Mouse (Mus musculus): ENCODE measurements around the gene Arfip2. TPM values are rescaled to one million over a fixed set of nuclear protein-coding genes. Genes with fewer than 3 reads are reported as not detected.

The Arfip2 gene
- polyA plus RNA-seq, 1 experiment from 2014 or later, result 96.9 TPM

DNA sequence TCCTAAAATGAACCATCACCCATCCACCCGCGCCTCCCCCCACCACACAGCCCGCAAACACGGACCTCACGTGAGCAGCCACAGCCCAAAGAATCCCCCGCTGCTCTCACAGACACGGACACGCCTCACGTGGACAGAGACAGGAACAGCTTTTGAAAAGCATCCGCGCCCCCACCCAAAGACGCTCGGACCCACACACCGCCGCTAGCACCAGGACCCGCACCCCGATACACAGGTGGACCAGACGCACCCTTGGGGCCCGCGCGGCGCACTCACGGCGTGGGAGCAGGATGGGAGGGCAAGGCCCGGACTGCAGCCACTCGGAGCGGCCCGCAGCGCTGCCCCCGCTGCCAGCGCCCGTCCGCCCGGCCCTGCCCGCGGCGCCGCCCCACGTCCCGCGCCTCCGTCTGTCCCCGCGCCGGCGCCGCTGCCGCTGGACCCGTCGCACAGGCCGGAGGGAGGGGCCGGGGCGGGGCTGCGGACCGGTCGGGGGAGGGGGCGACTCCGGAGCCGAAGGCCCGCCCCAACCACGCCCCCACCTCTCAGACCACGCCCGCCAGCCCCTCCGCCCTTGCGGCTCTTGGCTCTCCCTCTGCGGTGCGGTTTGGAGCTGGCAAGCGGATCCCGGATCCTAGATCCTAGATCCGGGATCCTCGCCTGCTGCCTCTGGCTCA is 7.0 kb downstream of the Arfip2 start, which contains the start of gene Trim3:
Gene Trim3, minus strand, starts transcription at position 445 of the 674 bp plus-strand sequence.
- WGBS, result 1% methylated on average over 69 of the region's 71 CpGs
- peaks cover 7% of the 10 kb centered on the region; the same call in 1 of the 2 replicates for H3K36me3 ChIP-seq (replicated peaks)
- peak within 1 kb of the TSS; percentile 82 for H3K4me2 ChIP-seq
- H3K9ac ChIP-seq, result peak within 1 kb of the TSS; percentile 96
- peak within 1 kb of the TSS; percentile 88 for H3K4me3 ChIP-seq
- no peaks in the 10 kb centered on the region for H3K27me3 ChIP-seq (replicated peaks)
- H3K27ac ChIP-seq, result peak within 1 kb of the TSS; percentile 89
- H3K4me1 ChIP-seq, result peaks cover 48% of the 10 kb centered on the region
- ATAC-seq (replicated peaks), result peak; percentile 90
- no peaks in the 10 kb centered on the region for H3K9me3 ChIP-seq

GRCm38 (mm10) chr7:105632551-105632972 is 7.7 kb downstream of the Arfip2 start:
- ATAC-seq (replicated peaks), result peak; percentile 31
- Histone ChIP-seq H3K4me1 (peaks cover 48% of the 10 kb centered on the region), H3K4me3 (peak overlapping the region; percentile 88), H3K27ac (peak overlapping the region; percentile 89), H3K27me3 (replicated peaks) (no peaks in the 10 kb centered on the region), H3K9me3 (no peaks in the 10 kb centered on the region), H3K4me2 (peak overlapping the region; percentile 82), H3K36me3 (replicated peaks) (peaks cover 7% of the 10 kb centered on the region; the same call in 1 of the 2 replicates), H3K9ac (peak overlapping the region; percentile 96)
- 11% methylated on average over 4 of the region's 4 CpGs for WGBS

DNA sequence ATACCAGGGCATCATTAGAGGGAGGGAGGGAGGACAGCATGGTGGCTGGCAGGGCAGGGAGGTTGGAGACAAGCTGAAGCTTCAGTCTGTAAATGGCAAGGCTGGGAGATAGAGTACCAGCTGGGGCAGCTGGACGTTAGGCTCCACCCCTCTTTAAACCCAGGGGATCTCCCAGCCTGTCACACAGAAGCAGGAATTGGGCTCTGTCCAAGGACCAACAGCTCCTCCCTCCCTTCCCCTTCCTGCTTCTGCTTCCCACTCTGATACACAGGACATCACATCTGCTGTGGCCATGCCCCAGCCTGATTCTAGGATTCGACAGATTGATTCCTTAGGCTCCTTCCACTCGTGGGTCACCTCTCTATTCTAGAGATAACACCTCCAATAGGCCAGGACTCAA is 11.6 kb downstream of the Arfip2 start:
- H3K27ac ChIP-seq, result no peak overlapping the region
- 15% methylated on average over 3 of the region's 3 CpGs for WGBS
- no peaks in the 10 kb centered on the region for H3K9me3 ChIP-seq
- H3K36me3 ChIP-seq (replicated peaks), result peaks cover 10% of the 10 kb centered on the region
- no peaks in the 10 kb centered on the region for H3K27me3 ChIP-seq (replicated peaks)
- no peak overlapping the region for H3K4me2 ChIP-seq
- H3K4me1 ChIP-seq, result peaks cover 39% of the 10 kb centered on the region
- no peak overlapping the region for H3K9ac ChIP-seq
- no peak overlapping the region for H3K4me3 ChIP-seq
- no peak for ATAC-seq (replicated peaks)

DNA sequence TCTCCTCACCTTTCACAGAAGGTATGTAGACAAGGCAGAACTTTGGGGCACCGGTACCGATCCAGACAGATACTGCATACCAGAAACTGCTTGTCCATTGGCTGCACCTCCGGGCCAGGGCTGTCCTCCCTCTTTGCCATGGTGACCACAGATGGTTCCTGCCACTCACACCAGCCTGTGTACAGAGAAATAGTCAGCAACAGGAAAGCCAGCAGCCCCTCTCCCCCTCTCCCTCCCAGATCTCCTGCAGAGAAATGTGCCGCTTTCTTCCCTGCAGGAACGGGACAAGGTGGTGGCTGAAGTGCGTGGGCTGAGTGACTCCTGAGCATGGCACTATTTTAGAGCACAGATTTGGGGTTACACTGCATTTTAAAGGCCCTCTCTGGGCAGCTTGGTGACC is 14.8 kb downstream of the Arfip2 start:
- no peaks in the 10 kb centered on the region for H3K27me3 ChIP-seq (replicated peaks)
- peaks cover 17% of the 10 kb centered on the region for H3K4me1 ChIP-seq
- no peak overlapping the region for H3K9ac ChIP-seq
- WGBS, result 75% methylated on average over 6 of the region's 6 CpGs
- H3K4me2 ChIP-seq, result no peak overlapping the region
- H3K27ac ChIP-seq, result no peak overlapping the region
- peaks cover 21% of the 10 kb centered on the region for H3K36me3 ChIP-seq (replicated peaks)
- ATAC-seq (replicated peaks), result no peak
- H3K9me3 ChIP-seq, result no peaks in the 10 kb centered on the region
- no peak overlapping the region for H3K4me3 ChIP-seq

DNA sequence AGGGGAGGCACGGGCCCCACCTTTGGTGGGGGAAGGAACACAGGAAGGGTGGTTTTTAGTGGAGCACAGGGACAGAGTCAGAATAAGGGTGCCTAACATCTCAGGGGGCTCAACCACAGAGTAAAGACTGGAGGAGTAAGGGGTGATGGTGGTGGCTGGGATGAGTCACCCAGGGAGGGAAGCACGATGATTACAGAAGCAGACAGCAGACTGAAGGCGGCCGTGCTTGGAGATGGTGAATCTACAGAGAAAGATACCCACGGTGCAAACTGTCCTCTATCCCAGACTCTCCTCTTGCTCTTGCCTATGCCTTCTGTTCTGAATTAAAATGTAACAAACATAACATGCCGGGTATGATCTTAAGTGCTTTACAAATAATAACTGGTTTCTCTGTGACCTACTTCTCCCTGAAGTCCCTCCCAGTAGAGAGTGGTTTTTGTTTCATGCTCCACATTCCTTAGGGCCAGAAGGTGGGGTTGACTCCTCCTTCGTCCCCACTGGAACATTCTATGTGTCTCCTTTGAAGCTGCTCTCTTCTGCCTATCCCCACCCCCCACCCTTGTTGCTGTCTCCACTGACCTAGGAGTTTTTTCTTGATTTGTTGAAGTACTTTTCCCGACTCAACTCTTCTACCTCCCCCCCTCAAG is 18.4 kb downstream of the Arfip2 start:
- Histone ChIP-seq H3K36me3 (replicated peaks) (peaks cover 49% of the 10 kb centered on the region), H3K27me3 (replicated peaks) (no peaks in the 10 kb centered on the region), H3K4me1 (no peaks in the 10 kb centered on the region), H3K27ac (no peak overlapping the region), H3K9ac (no peak overlapping the region), H3K9me3 (no peaks in the 10 kb centered on the region), H3K4me2 (no peak overlapping the region), H3K4me3 (no peak overlapping the region)
- no peak for ATAC-seq (replicated peaks)
- WGBS, result 82% methylated on average over 8 of the region's 8 CpGs

DNA sequence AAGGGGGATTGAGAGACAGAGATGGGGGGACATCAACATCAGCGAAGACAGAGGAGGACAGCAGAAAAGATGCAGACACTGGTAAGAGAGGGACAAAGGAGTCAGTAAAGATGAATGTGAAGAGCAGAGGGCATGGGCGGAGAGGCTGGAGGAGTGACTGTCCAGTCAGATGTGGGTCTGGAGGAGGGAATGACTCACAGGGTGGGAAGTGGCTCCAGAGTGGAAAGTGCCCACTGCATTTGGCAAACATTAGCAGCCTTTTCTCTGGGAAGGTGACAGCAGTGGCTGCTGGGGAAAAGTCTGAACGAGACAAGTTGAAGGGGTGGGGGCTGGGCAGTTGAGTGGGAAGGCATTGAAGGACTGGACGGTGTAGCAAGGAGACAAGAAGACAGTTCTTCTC is 19.2 kb downstream of the Arfip2 start:
- no peak overlapping the region for H3K9ac ChIP-seq
- no peak for ATAC-seq (replicated peaks)
- peaks cover 51% of the 10 kb centered on the region for H3K36me3 ChIP-seq (replicated peaks)
- H3K27me3 ChIP-seq (replicated peaks), result no peaks in the 10 kb centered on the region
- no peaks in the 10 kb centered on the region for H3K9me3 ChIP-seq
- no peak overlapping the region for H3K4me2 ChIP-seq
- H3K4me3 ChIP-seq, result no peak overlapping the region
- WGBS, result 82% methylated on average over 4 of the region's 4 CpGs
- no peaks in the 10 kb centered on the region for H3K4me1 ChIP-seq
- no peak overlapping the region for H3K27ac ChIP-seq

- Histone ChIP-seq H3K4me1 (no peaks in the 10 kb centered on the region), H3K9ac (no peak overlapping the region), H3K27ac (no peak overlapping the region), H3K27me3 (replicated peaks) (no peaks in the 10 kb centered on the region), H3K36me3 (replicated peaks) (peaks cover 63% of the 10 kb centered on the region), H3K4me2 (no peak overlapping the region), H3K9me3 (no peaks in the 10 kb centered on the region), H3K4me3 (no peak overlapping the region)
- 66% methylated on average over 3 of the region's 3 CpGs for WGBS
- ATAC-seq (replicated peaks), result no peak
These were observed 20.5 kb downstream of the Arfip2 start for GRCm38 (mm10) chr7:105619701-105620100.

- Histone ChIP-seq H3K36me3 (replicated peaks) (peaks cover 65% of the 10 kb centered on the region), H3K9me3 (no peaks in the 10 kb centered on the region), H3K4me1 (no peaks in the 10 kb centered on the region), H3K9ac (no peak overlapping the region), H3K4me2 (no peak overlapping the region), H3K27ac (no peak overlapping the region), H3K4me3 (no peak overlapping the region), H3K27me3 (replicated peaks) (no peaks in the 10 kb centered on the region)
- 97% methylated on average over 22 of the region's 22 CpGs for WGBS
- no peak for ATAC-seq (replicated peaks)
These were observed 22.4 kb downstream of the Arfip2 start for GRCm38 (mm10) chr7:105617810-105618209.

DNA sequence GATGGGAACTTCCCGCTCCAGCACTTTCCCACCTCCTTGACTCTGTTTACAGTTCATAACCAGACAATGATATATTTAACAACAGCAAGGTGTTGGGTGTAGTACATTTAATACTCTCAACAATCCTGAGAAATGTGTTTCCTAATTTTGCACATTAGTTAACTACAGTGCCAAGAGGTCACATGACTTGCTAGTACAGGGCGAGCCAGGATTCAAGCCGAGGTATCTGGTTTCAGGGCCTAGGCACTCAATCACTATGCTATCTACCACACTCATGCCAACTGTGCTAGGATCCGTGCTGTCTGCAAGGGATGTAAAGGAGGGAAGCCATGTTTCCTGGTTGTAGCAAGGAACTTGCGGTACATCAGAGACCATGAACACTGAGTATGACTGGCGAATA is 23.7 kb downstream of the Arfip2 start:
- Histone ChIP-seq H3K27me3 (replicated peaks) (no peaks in the 10 kb centered on the region), H3K9me3 (no peaks in the 10 kb centered on the region), H3K27ac (no peak overlapping the region), H3K36me3 (replicated peaks) (peaks cover 71% of the 10 kb centered on the region), H3K9ac (no peak overlapping the region), H3K4me2 (no peak overlapping the region), H3K4me1 (no peaks in the 10 kb centered on the region), H3K4me3 (no peak overlapping the region)
- no peak for ATAC-seq (replicated peaks)
- WGBS, result 94% methylated on average over 6 of the region's 6 CpGs

DNA sequence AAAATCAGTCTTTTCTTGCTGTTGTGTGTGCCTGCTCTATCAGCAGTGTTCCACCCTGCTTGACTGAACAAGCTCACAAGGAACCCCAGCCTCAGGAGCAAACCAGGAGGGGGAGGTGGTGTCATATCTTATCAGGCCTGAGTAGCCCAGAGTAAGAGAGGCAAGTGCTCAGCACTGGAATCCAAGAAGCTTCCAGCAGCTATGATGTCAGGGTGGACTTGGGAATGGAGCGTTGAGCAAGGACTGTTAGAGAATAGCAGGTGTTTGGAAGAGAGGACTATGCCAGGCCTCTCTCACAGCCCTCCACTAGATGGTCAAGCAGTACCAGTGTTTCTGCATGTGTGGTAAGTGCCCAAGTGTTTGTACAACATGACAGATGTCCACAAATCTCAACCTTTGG is 24.5 kb downstream of the Arfip2 start:
- WGBS, result 100% methylated on average over 1 of the region's 1 CpGs
- H3K4me2 ChIP-seq, result no peak overlapping the region
- H3K9me3 ChIP-seq, result no peaks in the 10 kb centered on the region
- H3K4me1 ChIP-seq, result no peaks in the 10 kb centered on the region
- no peak overlapping the region for H3K27ac ChIP-seq
- ATAC-seq (replicated peaks), result no peak
- H3K27me3 ChIP-seq (replicated peaks), result no peaks in the 10 kb centered on the region
- no peak overlapping the region for H3K9ac ChIP-seq
- H3K4me3 ChIP-seq, result no peak overlapping the region
- H3K36me3 ChIP-seq (replicated peaks), result peaks cover 75% of the 10 kb centered on the region

- Histone ChIP-seq H3K4me3 (no peak overlapping the region), H3K27me3 (replicated peaks) (no peaks in the 10 kb centered on the region), H3K27ac (no peak overlapping the region), H3K9ac (no peak overlapping the region), H3K36me3 (replicated peaks) (peaks cover 81% of the 10 kb centered on the region), H3K9me3 (no peaks in the 10 kb centered on the region), H3K4me2 (no peak overlapping the region), H3K4me1 (no peaks in the 10 kb centered on the region)
- no peak for ATAC-seq (replicated peaks)
- WGBS, result 97% methylated on average over 1 of the region's 1 CpGs
These were observed 25.8 kb downstream of the Arfip2 start for GRCm38 (mm10) chr7:105614400-105614799.

GRCm38 (mm10) chr7:105611767-105612166 is 28.4 kb downstream of the Arfip2 start:
- peaks cover 56% of the 10 kb centered on the region for H3K36me3 ChIP-seq (replicated peaks)
- WGBS, result 94% methylated on average over 1 of the region's 1 CpGs
- no peak overlapping the region for H3K27ac ChIP-seq
- H3K9ac ChIP-seq, result no peak overlapping the region
- H3K4me3 ChIP-seq, result no peak overlapping the region
- no peak overlapping the region for H3K4me2 ChIP-seq
- ATAC-seq (replicated peaks), result no peak
- H3K27me3 ChIP-seq (replicated peaks), result no peaks in the 10 kb centered on the region
- H3K9me3 ChIP-seq, result no peaks in the 10 kb centered on the region
- H3K4me1 ChIP-seq, result no peaks in the 10 kb centered on the region

DNA sequence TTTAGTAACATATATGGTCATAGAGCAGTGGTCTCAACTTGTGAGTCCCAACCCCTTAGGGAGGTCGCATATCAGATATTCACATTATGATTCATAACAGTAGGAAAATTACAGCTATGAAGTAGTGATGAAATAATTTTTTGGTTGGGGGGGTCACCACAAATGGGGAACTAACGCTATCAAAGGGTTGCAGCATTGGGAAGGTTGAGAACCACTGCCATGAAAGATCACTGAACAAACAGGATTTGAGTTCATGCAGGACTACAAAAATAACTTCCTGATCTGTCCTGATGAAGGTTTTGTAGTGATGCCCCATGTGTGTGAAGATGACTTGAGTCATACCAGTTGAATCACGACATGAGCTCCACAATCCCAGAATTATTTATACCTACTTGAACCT is 31.7 kb downstream of the Arfip2 start:
- H3K4me2 ChIP-seq, result no peak overlapping the region
- H3K27me3 ChIP-seq (replicated peaks), result no peaks in the 10 kb centered on the region
- no peak for ATAC-seq (replicated peaks)
- H3K9me3 ChIP-seq, result 0 out of 2 replicates have a peak, but pooled peaks cover 3% of the 10 kb centered on the region
- WGBS, result 92% methylated on average over 3 of the region's 3 CpGs
- H3K4me1 ChIP-seq, result no peaks in the 10 kb centered on the region
- peaks cover 36% of the 10 kb centered on the region for H3K36me3 ChIP-seq (replicated peaks)
- no peak overlapping the region for H3K9ac ChIP-seq
- no peak overlapping the region for H3K4me3 ChIP-seq
- no peak overlapping the region for H3K27ac ChIP-seq

Data from midbrain, embryonic 15.5 days (tissue).